Mouse (Mus musculus) adrenal gland, postnatal 10 days (tissue): ENCODE measurements at regions not wholly inside any gene's neighbourhood (a gene's known extent, or its start where the extent isn't known, plus 50 kb on each side); places are given as distances from the start of the nearest gene placed in this dataset.

Experiments used
- DNase-seq: peaks from one replicate; pipeline ENCODE4 v3.0.0; 2021; ENCODE audit warnings: mixed read lengths

DNA sequence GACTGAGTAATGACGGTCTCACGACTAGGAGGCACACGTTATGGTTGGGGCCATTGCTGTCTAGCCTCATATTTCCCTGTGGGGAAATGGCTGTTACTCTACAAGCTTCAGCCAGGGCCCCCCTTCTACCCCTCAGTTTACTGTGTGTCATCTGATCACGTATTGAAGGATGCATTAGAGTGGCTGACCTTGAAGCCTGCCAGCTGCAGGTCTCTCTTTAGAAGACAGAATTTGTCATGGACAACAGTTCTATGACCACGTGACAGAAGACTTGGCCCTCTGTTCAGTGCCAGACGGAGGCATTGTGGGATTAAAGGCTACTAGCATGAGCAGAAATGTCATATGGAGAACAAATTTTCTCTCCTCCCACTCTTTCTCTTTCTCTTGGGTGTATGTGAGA lies 115.6 kb downstream of the Gas1 start:
- peak; percentile 35 for DNase-seq

DNA sequence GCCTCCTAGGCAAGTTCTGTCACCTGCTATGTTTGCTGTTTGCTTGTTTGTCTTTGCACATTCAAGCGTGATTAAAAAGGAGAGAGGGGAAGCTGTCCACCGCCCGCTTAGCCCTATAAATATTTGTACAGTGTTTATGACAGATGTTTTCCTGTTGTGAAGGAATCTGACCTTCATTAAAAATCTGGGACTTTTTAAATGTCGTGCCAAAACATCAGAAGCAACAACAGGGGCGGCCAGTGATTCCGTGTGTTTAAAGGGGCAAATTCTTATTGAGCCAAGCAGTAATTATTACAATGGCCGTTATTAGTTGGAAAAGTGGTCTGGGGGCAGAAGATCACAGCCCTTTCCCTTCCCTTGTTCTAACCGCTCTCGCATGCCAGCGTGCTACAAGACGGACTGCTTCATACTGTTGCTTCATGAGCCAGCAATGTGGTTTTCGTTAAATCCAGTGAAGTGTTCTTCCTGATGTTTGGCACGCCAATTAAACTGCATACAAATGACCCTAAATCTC lies 119.3 kb downstream of the Gas1 start:
- no peak for DNase-seq

GRCm38 (mm10) chr13:60054531-60054930 lies 122.6 kb downstream of the Gas1 start:
- no peak for DNase-seq

- peak; percentile 22 for DNase-seq
These were observed 123.1 kb downstream of the Gas1 start for GRCm38 (mm10) chr13:60054081-60054480.

DNA sequence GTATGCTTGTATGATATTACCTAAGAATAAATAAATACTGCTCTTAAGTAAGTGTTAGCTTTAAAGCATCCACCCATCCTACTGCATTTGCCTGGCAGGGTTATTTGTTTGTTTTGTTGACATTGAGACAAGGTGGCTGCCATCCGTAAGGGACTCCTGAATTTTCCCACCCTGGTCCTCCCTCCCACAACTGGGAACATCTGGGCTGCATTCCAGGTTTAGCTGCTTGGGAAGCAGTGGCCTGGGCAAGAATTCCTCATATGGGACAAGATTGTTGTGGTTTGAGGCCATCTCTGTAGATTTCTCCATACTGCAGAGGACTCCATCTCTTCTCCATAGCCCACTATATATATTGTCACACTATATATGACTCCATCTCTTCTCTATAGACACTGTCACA lies 125.3 kb downstream of the Gas1 start:
- DNase-seq, result no peak

DNA sequence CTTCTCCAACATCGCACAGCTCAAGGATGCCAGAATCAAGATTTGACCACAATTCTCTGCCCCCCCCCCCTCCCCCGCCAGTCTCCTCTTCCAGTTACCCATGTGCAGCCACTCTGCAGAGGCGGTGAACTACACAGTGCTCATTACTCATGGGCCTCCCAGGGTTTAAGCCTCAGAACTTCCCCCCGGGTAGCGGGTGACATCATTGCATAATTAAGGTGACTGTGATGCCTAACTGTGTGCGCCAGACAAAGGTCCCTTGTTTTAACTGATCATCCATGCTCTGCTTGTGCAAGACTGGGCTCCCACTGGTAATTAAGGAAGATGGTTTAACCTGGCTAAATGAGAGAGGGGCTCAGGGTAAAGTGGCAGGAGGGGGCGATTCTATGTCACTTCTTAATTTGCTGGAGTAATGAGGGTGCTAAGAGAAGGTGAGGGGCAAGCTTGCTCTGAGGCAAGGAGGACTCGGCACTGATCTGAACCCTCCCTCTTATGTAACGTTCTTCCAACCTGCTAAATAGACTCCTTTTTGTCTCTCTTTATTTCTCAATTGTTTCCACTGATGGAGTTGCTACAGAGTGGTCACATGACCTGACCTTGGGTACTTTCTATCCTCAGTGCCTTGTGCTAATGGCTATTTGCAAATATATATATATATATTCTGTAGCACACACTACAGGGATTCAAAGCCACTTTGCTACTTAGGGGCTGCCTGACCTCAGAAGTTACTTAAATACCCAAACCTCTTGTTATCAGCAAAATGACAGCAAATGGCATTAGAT lies 126.2 kb downstream of the Gas1 start:
- no peak for DNase-seq

GRCm38 (mm10) chr13:60049703-60050102 lies 127.5 kb downstream of the Gas1 start:
- DNase-seq, result no peak

DNA sequence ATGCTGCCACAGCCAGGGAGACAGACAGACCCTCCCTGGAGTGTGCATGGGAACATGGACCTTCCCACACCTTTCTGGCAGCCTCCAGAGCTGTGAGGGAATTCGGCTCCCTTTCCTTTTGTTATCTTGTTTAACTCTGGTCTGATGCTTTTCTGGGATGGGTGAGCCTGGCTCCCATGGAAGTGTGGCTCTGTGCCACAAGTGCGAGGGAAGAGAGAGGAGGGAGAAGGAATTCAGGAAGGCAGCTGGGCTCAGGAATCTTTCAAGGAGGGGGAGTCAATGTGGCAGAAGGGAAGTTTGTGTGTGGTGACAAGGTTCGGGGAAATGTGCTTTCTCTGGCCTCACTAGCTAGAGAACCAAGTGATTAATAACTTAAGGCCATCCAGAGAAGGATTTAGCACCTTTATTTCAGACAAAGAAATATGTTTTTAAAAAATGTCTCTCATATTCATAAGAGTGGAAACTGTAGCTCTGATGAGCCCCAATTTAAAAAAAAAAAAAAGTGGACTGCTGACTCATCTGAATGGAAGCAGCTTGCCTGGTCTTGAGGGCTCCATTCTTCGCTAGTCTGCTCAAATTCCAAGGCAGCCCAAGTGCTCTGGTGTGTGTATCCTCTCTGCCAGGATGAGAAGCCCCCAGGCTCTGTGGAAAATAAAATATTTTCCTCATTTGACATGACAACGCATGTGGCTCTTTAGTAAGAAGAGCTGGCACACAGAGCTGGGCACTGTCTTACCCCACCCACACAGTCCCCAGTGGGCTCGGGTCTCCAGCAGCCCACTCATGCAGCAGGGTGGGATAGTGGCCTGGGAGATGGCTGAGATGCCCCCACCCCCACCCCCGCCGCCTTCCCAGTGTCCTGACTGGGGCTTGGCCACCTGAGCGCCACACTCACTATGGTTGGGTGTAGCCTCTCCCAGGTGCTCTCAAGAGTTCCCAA lies 129.1 kb downstream of the Gas1 start:
- no peak for DNase-seq

GRCm38 (mm10) chr13:60045752-60046151 lies 131.4 kb downstream of the Gas1 start:
- DNase-seq, result no peak

- no peak for DNase-seq
These were observed 132.3 kb downstream of the Gas1 start for GRCm38 (mm10) chr13:60044876-60045275.

- DNase-seq, result no peak
These were observed 134.7 kb downstream of the Gas1 start for GRCm38 (mm10) chr13:60042443-60042842.

DNA sequence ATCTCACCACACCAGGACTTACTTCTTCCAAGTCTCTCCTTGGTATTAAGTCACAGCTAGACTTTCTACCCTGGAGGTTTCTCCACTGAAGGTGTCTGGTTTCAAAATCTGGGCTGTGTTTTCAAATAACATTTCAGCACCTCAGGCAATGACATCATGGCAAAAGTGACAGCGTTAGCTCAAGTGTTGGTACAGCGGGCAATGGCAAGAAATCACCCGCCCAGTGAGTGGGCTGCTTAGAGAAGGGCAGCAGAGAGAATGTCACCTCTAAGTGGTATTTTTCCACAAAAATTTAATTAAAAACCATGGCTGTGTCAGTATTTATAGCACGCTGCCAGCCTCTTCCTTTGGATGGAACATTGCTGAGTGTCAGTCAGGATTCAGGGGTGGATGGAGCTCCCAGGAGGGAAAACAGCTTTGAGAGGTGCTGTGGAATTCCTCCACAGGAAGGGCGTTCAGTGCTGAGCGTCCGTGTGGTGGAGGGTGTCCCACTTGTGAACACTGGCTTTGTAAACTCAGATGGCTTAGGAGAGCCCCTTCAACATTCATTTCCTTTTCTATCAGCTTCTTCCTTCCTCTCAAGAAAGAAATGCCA lies 141.5 kb downstream of the Gas1 start:
- DNase-seq, result no peak

DNA sequence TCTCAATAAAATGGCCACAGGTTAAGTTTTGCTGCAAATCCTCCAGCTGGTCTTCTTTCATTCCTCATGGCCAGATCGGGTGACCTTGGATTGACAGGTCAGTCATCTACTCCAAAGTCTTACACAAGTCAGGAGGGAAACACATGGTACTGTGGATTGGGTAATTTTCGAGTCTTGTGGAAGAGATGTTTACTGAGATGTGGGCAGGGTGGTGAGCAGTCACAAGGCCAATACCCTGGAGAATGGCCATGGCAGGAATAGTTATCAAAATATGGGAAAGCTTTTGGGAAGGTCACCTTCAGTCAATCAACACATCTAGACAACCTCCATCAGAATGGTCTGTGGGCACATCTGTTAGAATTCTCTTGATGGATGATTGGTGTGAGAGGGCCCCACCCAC lies 144.0 kb downstream of the Gas1 start:
- peak; percentile 46 for DNase-seq

DNA sequence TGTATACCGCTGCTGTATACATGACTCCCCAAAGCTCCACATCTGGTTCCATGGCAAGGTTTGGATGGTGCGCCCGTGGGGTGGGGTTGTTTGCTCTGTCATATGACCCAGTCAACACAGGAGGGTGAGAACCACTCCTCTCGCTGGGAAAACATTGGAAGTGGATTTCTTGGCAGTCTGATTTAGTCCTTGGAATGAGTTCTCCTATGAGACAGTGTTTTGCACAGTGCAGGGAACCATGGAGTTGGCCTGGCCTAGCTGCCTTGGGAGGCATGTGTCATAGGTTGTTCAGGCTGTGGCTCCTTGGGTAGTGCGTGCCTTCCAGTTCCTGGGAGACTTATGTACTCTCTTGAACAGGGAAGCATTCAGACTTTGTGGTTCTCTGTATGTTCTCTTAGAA lies 144.6 kb downstream of the Gas1 start:
- DNase-seq, result peak; percentile 32

DNA sequence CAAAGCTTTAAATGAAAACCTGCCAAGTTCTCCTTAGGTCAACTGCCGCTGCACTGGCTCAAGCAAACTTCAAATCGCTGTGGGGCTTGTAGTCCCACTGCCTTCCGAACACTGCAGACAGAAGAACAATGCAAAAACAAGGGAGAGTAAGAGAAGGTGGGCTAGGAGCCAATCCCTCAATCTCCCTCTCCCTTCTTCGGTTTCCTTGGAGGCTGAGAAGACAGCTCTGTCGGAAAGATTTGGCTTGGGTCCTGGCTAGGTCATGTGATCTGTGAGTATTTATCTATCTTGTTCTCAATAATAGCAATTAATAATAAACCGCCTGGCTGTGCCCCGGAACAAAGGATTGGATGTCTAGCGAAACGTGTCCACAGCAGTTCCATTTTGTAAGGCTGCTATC lies 147.6 kb downstream of the Gas1 start:
- DNase-seq, result peak; percentile 36

DNA sequence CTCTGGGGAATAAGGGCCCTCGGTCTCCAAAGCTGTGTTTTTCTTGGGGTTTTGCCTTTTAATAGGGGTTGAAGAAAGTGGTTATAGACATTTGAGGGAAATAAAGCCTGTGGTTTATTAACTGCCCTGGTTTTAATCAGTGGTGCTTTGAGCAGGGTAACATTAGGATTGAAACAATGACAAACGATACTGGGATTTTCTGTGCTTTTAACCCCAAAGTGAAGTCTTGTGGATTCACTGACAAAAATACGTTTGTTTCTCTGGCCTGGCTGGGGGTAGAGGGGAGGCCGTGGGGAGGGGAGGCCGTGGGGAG lies 157.0 kb downstream of the Gas1 start:
- no peak for DNase-seq

DNA sequence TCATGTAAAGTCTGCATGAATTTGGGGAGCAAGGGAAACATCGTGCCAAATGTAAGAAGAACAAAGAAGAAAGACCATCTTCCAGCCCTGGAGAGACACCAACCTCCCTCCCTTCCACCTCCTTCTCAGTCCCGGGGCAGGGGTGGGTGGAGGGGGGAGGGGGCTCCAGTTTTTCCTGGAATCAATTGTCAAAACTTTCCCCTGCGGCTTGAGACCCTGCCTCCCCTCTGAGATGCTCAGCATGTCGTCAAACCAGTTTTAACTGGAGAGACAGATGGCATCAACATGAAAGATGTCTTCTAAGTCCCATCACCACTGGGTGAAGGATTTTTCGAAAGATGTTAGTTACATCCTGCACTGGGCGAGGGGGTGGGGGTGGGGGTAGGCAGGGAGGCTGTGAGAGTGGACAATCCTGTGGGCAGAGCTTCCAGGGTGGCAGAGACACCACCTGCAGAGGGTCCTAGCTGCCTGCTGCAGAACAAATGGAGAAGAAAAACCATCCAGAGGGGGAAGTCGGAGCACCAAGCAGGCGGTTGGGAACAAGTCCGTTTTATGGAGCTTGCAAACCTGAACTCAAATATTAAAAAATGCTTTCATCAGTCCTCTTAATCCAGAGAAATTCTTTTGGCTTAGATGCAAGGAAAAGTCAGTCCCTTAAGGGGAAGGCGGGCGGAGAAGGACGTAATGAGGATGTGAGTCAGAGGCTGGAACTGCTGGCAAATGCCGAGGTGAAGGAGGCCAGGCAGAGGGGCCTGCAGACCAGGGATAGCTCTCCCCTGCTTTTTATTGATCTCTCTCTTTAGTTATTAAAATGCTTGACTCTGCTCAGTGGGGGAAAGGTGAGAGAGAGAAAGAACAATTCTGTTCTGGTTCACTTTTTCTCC lies 157.6 kb downstream of the Gas1 start:
- peak; percentile 72 for DNase-seq

GRCm38 (mm10) chr13:60015854-60016366 lies 161.3 kb downstream of the Gas1 start:
- peak; percentile 57 for DNase-seq

GRCm38 (mm10) chr13:60012046-60012813 lies 164.9 kb downstream of the Gas1 start:
- no peak for DNase-seq

DNA sequence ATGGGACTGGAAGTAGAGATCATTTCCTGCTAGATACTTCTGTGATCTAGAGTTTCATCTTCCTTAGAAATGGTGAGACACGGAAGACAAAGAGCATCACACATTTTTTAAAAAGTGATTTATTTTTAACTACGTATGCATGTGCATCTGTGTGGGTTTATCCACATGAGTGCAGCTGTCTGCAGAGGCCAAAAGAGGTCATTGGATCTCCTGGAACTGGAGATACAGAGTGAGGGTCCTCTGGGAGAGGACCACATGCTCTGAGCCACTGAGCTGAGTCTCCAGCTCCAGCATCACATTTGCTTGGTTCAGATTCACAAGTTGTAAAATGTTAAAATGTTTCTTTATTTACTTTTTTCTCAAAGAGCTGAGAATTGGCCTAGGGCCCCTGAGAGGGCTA lies 166.1 kb downstream of the Gas1 start:
- DNase-seq, result no peak

- peak; percentile 30 for DNase-seq
These were observed 169.6 kb downstream of the Gas1 start for GRCm38 (mm10) chr13:60007593-60007992.
